Mouse (Mus musculus): Measurements from ENCODE around the gene Cd300c. TPM values are rescaled to one million over a fixed set of nuclear protein-coding genes. Genes with fewer than 3 reads are reported as not detected.
"Not testable (repeated sequence)": the region's sequence is repeated elsewhere in the genome, so short reads cannot be mapped to it uniquely, and the experiment has no call there.

The Cd300c gene
- total RNA-seq (2018; cell fraction: chromatin; rRNA removed) = 1 to 10 TPM in 6 of 26 experiments, not detected in 20; 1.5 to 2.5 (median 2.0) TPM
- 1 to 10 TPM in 3 of 26 experiments, under 1 TPM in 18, not detected in 5; 0.20 to 1.3 (median 0.56) TPM for total RNA-seq (2018; cell fraction: cytosol; rRNA removed)
- total RNA-seq (2018; cell fraction: nucleus; rRNA removed) = 1 to 10 TPM in 14 of 26 experiments, not detected in 12; 1.1 to 2.9 (median 1.7) TPM
- polyA plus RNA-seq (2018) = 0.56 TPM in 1 of 3 replicates, not detected in the others

GRCm38 (mm10) chr11:114968752-114969207, at the start of gene Cd300c:
Gene Cd300c, minus strand, starts transcription at chr11:114969157.
- no peaks in the 10 kb centered on the region for H3K79me2 ChIP-seq (ENCODE audit: inconsistent target)
- WGBS (ENCODE audit: missing documents) = 1% methylated on average over 5 of the region's 9 CpGs
- H3K27ac ChIP-seq = peak within 1 kb of the TSS; percentile 96

GRCm38 (mm10) chr11:115016093-115016492, 47.1 kb upstream of the Cd300c start, which contains the start of gene Cd300ld2:
Gene Cd300ld2, minus strand, starts transcription at chr11:115016193.
- no CpG with 5 or more reads among the region's 7 CpGs for WGBS (ENCODE audit: missing documents)
- not testable (repeated sequence) for H3K27ac ChIP-seq; H3K36me3 ChIP-seq (ENCODE audit: inconsistent target); H3K79me2 ChIP-seq (ENCODE audit: inconsistent target); H3K4me3 ChIP-seq (ENCODE audit: inconsistent target)

More at GRCm38 (mm10) chr11:114968752-114969207, at the start of gene Cd300c:
- no peaks in the 10 kb centered on the region for H3K36me3 ChIP-seq (ENCODE audit: inconsistent target)
- no peak within 1 kb of the TSS for H3K4me3 ChIP-seq (ENCODE audit: inconsistent target)

- H3K27ac ChIP-seq = peak overlapping the region; percentile 96
- no peak overlapping the region for H3K4me3 ChIP-seq (ENCODE audit: inconsistent target)
- WGBS (ENCODE audit: missing documents) = 0% methylated on average over 5 of the region's 5 CpGs
- no peaks in the 10 kb centered on the region for H3K36me3 ChIP-seq (ENCODE audit: inconsistent target)
- H3K79me2 ChIP-seq (ENCODE audit: inconsistent target) = peaks cover 45% of the 10 kb centered on the region
Observed at GRCm38 (mm10) chr11:115004070-115004469, 35.1 kb upstream of the Cd300c start.

GRCm38 (mm10) chr11:115001474-115002040, 32.6 kb upstream of the Cd300c start, which contains the start of gene Cd300c2:
Gene Cd300c2, minus strand, starts transcription at chr11:115001880.
- peak within 1 kb of the TSS; percentile 55 for H3K4me3 ChIP-seq (ENCODE audit: inconsistent target)
- H3K27ac ChIP-seq = peak within 1 kb of the TSS; percentile 96
- H3K79me2 ChIP-seq (ENCODE audit: inconsistent target) = peaks cover 59% of the 10 kb centered on the region
- H3K36me3 ChIP-seq (ENCODE audit: inconsistent target) = peaks cover 22% of the 10 kb centered on the region
- WGBS (ENCODE audit: missing documents) = 12% methylated on average over 7 of the region's 7 CpGs

GRCm38 (mm10) chr11:114989793-114990192, 20.8 kb upstream of the Cd300c start, which contains the start of gene Cd300ld:
Gene Cd300ld, minus strand, starts transcription at chr11:114989922.
- Histone ChIP-seq H3K27ac (peak within 1 kb of the TSS; percentile 86), H3K36me3 (ENCODE audit: inconsistent target) (peaks cover 6% of the 10 kb centered on the region), H3K79me2 (ENCODE audit: inconsistent target) (peaks cover 22% of the 10 kb centered on the region), H3K4me3 (ENCODE audit: inconsistent target) (peak within 1 kb of the TSS; percentile 39)
- WGBS (ENCODE audit: missing documents) = 22% methylated on average over 4 of the region's 4 CpGs

- Histone ChIP-seq H3K36me3 (ENCODE audit: inconsistent target) (peaks cover 22% of the 10 kb centered on the region), H3K4me3 (ENCODE audit: inconsistent target) (no peak overlapping the region), H3K27ac (no peak overlapping the region), H3K79me2 (ENCODE audit: inconsistent target) (no peaks in the 10 kb centered on the region)
- 12% methylated on average over 3 of the region's 4 CpGs for WGBS (ENCODE audit: missing documents)
Observed at GRCm38 (mm10) chr11:114981866-114982265, 12.9 kb upstream of the Cd300c start.

GRCm38 (mm10) chr11:114972726-114973125, 3.8 kb upstream of the Cd300c start:
- H3K79me2 ChIP-seq (ENCODE audit: inconsistent target) = no peaks in the 10 kb centered on the region
- no peak overlapping the region for H3K4me3 ChIP-seq (ENCODE audit: inconsistent target)
- H3K27ac ChIP-seq = no peak overlapping the region
- H3K36me3 ChIP-seq (ENCODE audit: inconsistent target) = no peaks in the 10 kb centered on the region
- 96% methylated on average over 10 of the region's 10 CpGs for WGBS (ENCODE audit: missing documents)

GRCm38 (mm10) chr11:114965182-114965828, 3.7 kb downstream of the Cd300c start:
- no peak overlapping the region for H3K4me3 ChIP-seq (ENCODE audit: inconsistent target)
- WGBS (ENCODE audit: missing documents) = 0% methylated on average over 1 of the region's 3 CpGs
- H3K27ac ChIP-seq = peak overlapping the region; percentile 96
- H3K79me2 ChIP-seq (ENCODE audit: inconsistent target) = no peaks in the 10 kb centered on the region
- H3K36me3 ChIP-seq (ENCODE audit: inconsistent target) = no peaks in the 10 kb centered on the region

GRCm38 (mm10) chr11:114960369-114960768, 8.6 kb downstream of the Cd300c start:
- Histone ChIP-seq H3K36me3 (ENCODE audit: inconsistent target) (no peaks in the 10 kb centered on the region), H3K4me3 (ENCODE audit: inconsistent target) (no peak overlapping the region), H3K79me2 (ENCODE audit: inconsistent target) (no peaks in the 10 kb centered on the region), H3K27ac (peak overlapping the region; percentile 15; the same call in 1 of the 2 replicates)
- 0% methylated on average over 1 of the region's 1 CpGs for WGBS (ENCODE audit: missing documents)

GRCm38 (mm10) chr11:114934144-114934543, 34.8 kb downstream of the Cd300c start, which contains the start of gene Cd300lb:
Gene Cd300lb, minus strand, starts transcription at chr11:114934386.
- Histone ChIP-seq H3K79me2 (ENCODE audit: inconsistent target) (peaks cover 58% of the 10 kb centered on the region), H3K36me3 (ENCODE audit: inconsistent target) (peaks cover under 1% of the 10 kb centered on the region; the same call in 1 of the 2 replicates), H3K4me3 (ENCODE audit: inconsistent target) (peak within 1 kb of the TSS; percentile 93), H3K27ac (peak within 1 kb of the TSS; percentile 99)
- WGBS (ENCODE audit: missing documents) = 10% methylated on average over 6 of the region's 6 CpGs

GRCm38 (mm10) chr11:114933591-114933990, 35.4 kb downstream of the Cd300c start:
- Histone ChIP-seq H3K79me2 (ENCODE audit: inconsistent target) (peaks cover 64% of the 10 kb centered on the region), H3K4me3 (ENCODE audit: inconsistent target) (peak overlapping the region; percentile 93), H3K27ac (peak overlapping the region; percentile 99), H3K36me3 (ENCODE audit: inconsistent target) (peaks cover 6% of the 10 kb centered on the region; the same call in 1 of the 2 replicates)
- 38% methylated on average over 3 of the region's 4 CpGs for WGBS (ENCODE audit: missing documents)

GRCm38 (mm10) chr11:114931041-114931440, 37.9 kb downstream of the Cd300c start:
- Histone ChIP-seq H3K79me2 (ENCODE audit: inconsistent target) (peaks cover 75% of the 10 kb centered on the region), H3K4me3 (ENCODE audit: inconsistent target) (peak overlapping the region; percentile 93), H3K27ac (peak overlapping the region; percentile 99), H3K36me3 (ENCODE audit: inconsistent target) (peaks cover 17% of the 10 kb centered on the region)
- whole genome bisulfite sequencing (ENCODE audit: missing documents) = 5% methylated on average over 5 of the region's 5 CpGs

GRCm38 (mm10) chr11:114929581-114929980, 39.4 kb downstream of the Cd300c start:
- H3K27ac ChIP-seq = peak overlapping the region; percentile 99
- no peak overlapping the region for H3K4me3 ChIP-seq (ENCODE audit: inconsistent target)
- WGBS (ENCODE audit: missing documents) = 42% methylated on average over 2 of the region's 2 CpGs
- peaks cover 32% of the 10 kb centered on the region for H3K36me3 ChIP-seq (ENCODE audit: inconsistent target)
- H3K79me2 ChIP-seq (ENCODE audit: inconsistent target) = peaks cover 85% of the 10 kb centered on the region

- no peak overlapping the region for H3K4me3 ChIP-seq (ENCODE audit: inconsistent target)
- 69% methylated on average over 4 of the region's 4 CpGs for WGBS (ENCODE audit: missing documents)
- peaks cover 48% of the 10 kb centered on the region for H3K36me3 ChIP-seq (ENCODE audit: inconsistent target)
- no peak overlapping the region for H3K27ac ChIP-seq
- peaks cover 29% of the 10 kb centered on the region for H3K79me2 ChIP-seq (ENCODE audit: inconsistent target)
Observed at GRCm38 (mm10) chr11:114923961-114924360, 45.0 kb downstream of the Cd300c start.

All from macrophage (primary cell).